In the genomic region with DNA sequence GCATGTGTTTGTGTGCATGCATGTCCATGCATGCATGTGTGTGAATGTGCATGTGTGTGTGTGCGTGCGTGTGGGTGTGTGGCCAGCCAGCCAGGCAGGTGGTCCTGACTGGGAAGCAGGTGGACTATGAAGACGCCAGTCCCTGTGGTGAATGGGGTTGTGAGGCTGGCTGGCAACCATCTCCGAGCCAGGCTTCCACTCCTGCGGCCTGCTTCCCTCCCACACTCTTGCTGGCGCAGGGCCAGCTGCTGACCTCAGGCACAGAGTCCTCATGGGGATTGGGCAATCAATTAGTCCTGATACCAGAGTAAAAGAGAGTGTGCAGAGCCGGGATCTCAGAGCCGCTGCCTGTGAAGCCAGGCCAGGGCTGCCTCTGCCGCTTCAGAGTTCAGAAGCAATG, we compare ENCODE assay signal across 9 mouse cellular contexts. TPM values are rescaled to one million over a fixed set of nuclear protein-coding genes. Genes with fewer than 3 reads are reported as not detected.
DNase-seq lines count a peak whose midpoint lies in the region; ATAC-seq and TF ChIP-seq lines count a peak whose summit lies in the region.
"Had no signal": no experiment of that assay in that cellular context is flagged by ENCODE, and none has a peak within 500 bp of the region (broad histone marks: within the 10 kb centered on the region; RNA-seq: fewer than 3 reads in every experiment).

No protein-coding gene starts in this region.

- H3K27me3 ChIP-seq in heart, adult 2 months (ENCODE audit: control insufficient read depth, insufficient read depth, low read length), result peaks cover 4% of the 10 kb centered on the region
- H3K27me3 ChIP-seq in limb, embryonic 10.5 days (ENCODE audit: low read depth, poor library complexity, severe bottlenecking), result peaks cover 95% of the 10 kb centered on the region

- H3K27ac ChIP-seq in heart, adult 2 months, result no peak overlapping the region
- H3K27ac ChIP-seq in limb, embryonic 10.5 days, result no peak overlapping the region

- intact Hi-C loops in heart, adult 2 months (cut with DNase I), result no loop called here
- intact Hi-C loops in heart, postnatal 25 days (cut with DNase I), result no loop called here

- no peaks in the 10 kb centered on the region for H3K79me2 ChIP-seq in heart, adult 2 months (replicated peaks; ENCODE audit: control insufficient read depth, insufficient read depth, low read length)

- no peaks in the 10 kb centered on the region for H3K4me1 ChIP-seq in heart, adult 2 months (ENCODE audit: control insufficient read depth, insufficient read depth, low read length)
- H3K4me1 ChIP-seq in limb, embryonic 10.5 days, result peaks cover 15% of the 10 kb centered on the region

- no peak for TF ChIP-seq CTCF in heart, adult 2 months (IDR thresholded peaks at IDR 0.05)

- H3K36me3 ChIP-seq in heart, adult 2 months (ENCODE audit: control insufficient read depth, insufficient read depth, low read length), result no peaks in the 10 kb centered on the region
- no peaks in the 10 kb centered on the region for H3K36me3 ChIP-seq in limb, embryonic 10.5 days

- peak; percentile 72 to 74 for DNase-seq in heart, adult 2 months
- DNase-seq in heart, postnatal 25 days (ENCODE audit: low spot score), result no peak
- DNase-seq in adrenal gland, adult 2 months, result peak; percentile 88
- DNase-seq in gastrocnemius, postnatal 25 days, result peak; percentile 47
- DNase-seq in limb, embryonic 10.5 days (ENCODE audit: low spot score), result peak; percentile 57
- DNase-seq in T-cell, adult 2 months (ENCODE audit: low spot score), result no peak

- no peak overlapping the region for H3K9ac ChIP-seq in heart, adult 2 months (ENCODE audit: low read depth, low read length)

- no peaks in the 10 kb centered on the region for H3K9me3 ChIP-seq in limb, embryonic 10.5 days (replicated peaks)

- TF ChIP-seq EP300 in heart, adult 2 months (IDR thresholded peaks at IDR 0.05; ENCODE audit: insufficient read depth, low read depth, low read length), result no peak

- no peak overlapping the region for H3K4me3 ChIP-seq in heart, adult 2 months
- H3K4me3 ChIP-seq in limb, embryonic 10.5 days, result no peak overlapping the region

- TF ChIP-seq POLR2A in heart, adult 2 months (IDR thresholded peaks at IDR 0.05; ENCODE audit: insufficient read depth, low read depth, low read length), result no peak

- peak; percentile 83 for ATAC-seq in megakaryocyte progenitor cell, adult 5-6 weeks (replicated peaks; ENCODE audit: poor library complexity)
- no peak for ATAC-seq in frontal cortex, adult (ENCODE audit: low TSS enrichment)

- WGBS in heart, adult 2 months, result 21% methylated on average over 9 of the region's 9 CpGs
- 62% methylated on average over 9 of the region's 9 CpGs for WGBS in limb, embryonic 10.5 days

RNA-seq across cellular contexts. Expression of a gene that starts 8.6 kb away (rescaled TPM):
- 1 to 10 TPM; 1.1 to 1.7 TPM for total RNA-seq in heart, adult 2 months (2021)
- polyA plus RNA-seq in heart, adult 2 months (2012; rRNA removed), result 3.6 and 4.5 TPM in 2 replicates
- 1 to 10 TPM; 2.2 to 2.5 TPM for total RNA-seq in heart, postnatal 25 days (2021)
- total RNA-seq in adrenal gland, adult 2 months (2021), result 1 to 10 TPM; 2.0 to 2.4 TPM
- 4.2 and 6.7 TPM in 2 replicates for polyA plus RNA-seq in adrenal gland, adult 2 months (2012; rRNA removed)
- under 1 TPM; 0.64 to 0.78 TPM for total RNA-seq in gastrocnemius, postnatal 25 days (2021)
- polyA plus RNA-seq in limb, embryonic 10.5 days (2016; fragmentation: Nextera tagmentation; extraction: Ambion mirVana), result 6.1 and 10.6 TPM in 2 replicates
- 1.5 and 2.2 TPM in 2 replicates for total RNA-seq in megakaryocyte progenitor cell, adult 5-6 weeks (2015)
- 0.91 and 2.8 TPM in 2 replicates for total RNA-seq in megakaryocyte progenitor cell, adult 5-6 weeks (2017)

RNA-seq across cellular contexts. Expression of a gene that starts 13.5 kb away (rescaled TPM):
- 10 to 100 TPM in 1 of 2 experiments, 1 to 10 TPM in 1; 8.9 to 12.6 TPM for total RNA-seq in heart, adult 2 months (2021)
- polyA plus RNA-seq in heart, adult 2 months (2012; rRNA removed), result 5.3 and 8.6 TPM in 2 replicates
- total RNA-seq in heart, postnatal 25 days (2021), result 1 to 10 TPM; 7.3 to 8.8 TPM
- 10 to 100 TPM in 1 of 2 experiments, 1 to 10 TPM in 1; 6.3 to 10.2 TPM for total RNA-seq in adrenal gland, adult 2 months (2021)
- polyA plus RNA-seq in adrenal gland, adult 2 months (2012; rRNA removed), result 32.9 and 36.5 TPM in 2 replicates
- total RNA-seq in gastrocnemius, postnatal 25 days (2021), result 1 to 10 TPM; 1.9 to 4.2 TPM
- polyA plus RNA-seq in limb, embryonic 10.5 days (2016; fragmentation: Nextera tagmentation; extraction: Ambion mirVana), result 0.88 and 1.0 TPM in 2 replicates
- 1.8 and 2.2 TPM in 2 replicates for total RNA-seq in megakaryocyte progenitor cell, adult 5-6 weeks (2015)
- total RNA-seq in megakaryocyte progenitor cell, adult 5-6 weeks (2017), result 3.2 and 4.9 TPM in 2 replicates

RNA-seq across cellular contexts. Expression of a gene that starts 30.1 kb away (rescaled TPM):
- total RNA-seq in heart, adult 2 months (2021), result 10 to 100 TPM; 25.4 to 28.3 TPM
- polyA plus RNA-seq in heart, adult 2 months (2012; rRNA removed), result 26.0 and 29.1 TPM in 2 replicates
- total RNA-seq in heart, postnatal 25 days (2021), result 10 to 100 TPM; 30.2 to 33.0 TPM
- 10 to 100 TPM; 51.8 to 55.3 TPM for total RNA-seq in adrenal gland, adult 2 months (2021)
- polyA plus RNA-seq in adrenal gland, adult 2 months (2012; rRNA removed), result 70.5 and 71.0 TPM in 2 replicates
- 10 to 100 TPM; 20.3 to 21.7 TPM for total RNA-seq in gastrocnemius, postnatal 25 days (2021)
- polyA plus RNA-seq in limb, embryonic 10.5 days (2016; fragmentation: Nextera tagmentation; extraction: Ambion mirVana), result 78.0 and 80.7 TPM in 2 replicates
- 55.1 and 56.1 TPM in 2 replicates for total RNA-seq in megakaryocyte progenitor cell, adult 5-6 weeks (2015)
- 50.4 and 57.1 TPM in 2 replicates for total RNA-seq in megakaryocyte progenitor cell, adult 5-6 weeks (2017)

RNA-seq across cellular contexts. Expression of a gene that starts 31.8 kb away (rescaled TPM):
- 10 to 100 TPM; 57.0 to 74.6 TPM for total RNA-seq in heart, adult 2 months (2021)
- polyA plus RNA-seq in heart, adult 2 months (2012; rRNA removed), result 38.2 and 77.7 TPM in 2 replicates
- total RNA-seq in heart, postnatal 25 days (2021), result 10 to 100 TPM; 53.8 to 55.0 TPM
- total RNA-seq in adrenal gland, adult 2 months (2021), result 10 to 100 TPM; 23.9 to 45.5 TPM
- polyA plus RNA-seq in adrenal gland, adult 2 months (2012; rRNA removed), result 134 and 212 TPM in 2 replicates
- 10 to 100 TPM; 13.4 to 24.9 TPM for total RNA-seq in gastrocnemius, postnatal 25 days (2021)
- polyA plus RNA-seq in limb, embryonic 10.5 days (2016; fragmentation: Nextera tagmentation; extraction: Ambion mirVana), result 0.23 TPM in 1 of 2 replicates, not detected in the other
- 1.6 and 3.6 TPM in 2 replicates for total RNA-seq in megakaryocyte progenitor cell, adult 5-6 weeks (2015)
- 1.4 and 4.7 TPM in 2 replicates for total RNA-seq in megakaryocyte progenitor cell, adult 5-6 weeks (2017)
- total RNA-seq: ES-E14 had no signal

RNA-seq across cellular contexts. Expression of a gene that starts 36.2 kb away (rescaled TPM):
- 100 to 1,000 TPM; 159 to 160 TPM for total RNA-seq in heart, adult 2 months (2021)
- 112 and 170 TPM in 2 replicates for polyA plus RNA-seq in heart, adult 2 months (2012; rRNA removed)
- total RNA-seq in heart, postnatal 25 days (2021), result 100 to 1,000 TPM; 143 to 166 TPM
- 10 to 100 TPM; 59.5 to 71.9 TPM for total RNA-seq in adrenal gland, adult 2 months (2021)
- polyA plus RNA-seq in adrenal gland, adult 2 months (2012; rRNA removed), result 42.9 and 91.7 TPM in 2 replicates
- total RNA-seq in gastrocnemius, postnatal 25 days (2021), result 10 to 100 TPM; 27.7 to 29.0 TPM
- polyA plus RNA-seq in limb, embryonic 10.5 days (2016; fragmentation: Nextera tagmentation; extraction: Ambion mirVana), result 0.21 and 0.36 TPM in 2 replicates
- total RNA-seq in megakaryocyte progenitor cell, adult 5-6 weeks (2015), result 0.17 TPM in 1 of 2 replicates, not detected in the other
- 0.14 TPM in 1 of 2 replicates, not detected in the other for total RNA-seq in megakaryocyte progenitor cell, adult 5-6 weeks (2017)

Comparison
In these comparisons a context has a peak if more than half of its experiments do, and no peak if none do; other contexts are left out.
1. DNase-seq: peak in heart, adult 2 months (2 of 2), adrenal gland, adult 2 months (single experiment), gastrocnemius, postnatal 25 days (single experiment) and limb, embryonic 10.5 days (single experiment); none in heart, postnatal 25 days (single experiment) and T-cell, adult 2 months (single experiment).